Mouse (Mus musculus) neural tube, postnatal 0 days (tissue): ENCODE measurements around the gene Runx2. TPM values are rescaled to one million over a fixed set of nuclear protein-coding genes. Genes with fewer than 3 reads are reported as not detected.

Experiments used
- polyA plus RNA-seq: library from polyadenylated mRNA; unstranded; fragments of >200 nt; fragmentation: Nextera tagmentation; extraction: Ambion mirVana; gene quantifications from 2 replicates; pipeline ENCODE4 v1.2.1, GENCODE M21; 2015

Runx2 gene
- 0.98 and 1.5 TPM in 2 replicates for polyA plus RNA-seq

GRCm38 (mm10) chr17:44814508-44815175, at the start of gene Runx2:
Gene Runx2, minus strand, starts transcription at chr17:44814797.

GRCm38 (mm10) chr17:44776738-44777270, 37.8 kb downstream of the Runx2 start, which contains the start of gene Supt3:
Gene Supt3, plus strand, starts transcription at chr17:44777152.

Other genes with a start within 250 kb of the Runx2 start
- 25.9 and 27.1 TPM in 2 replicates for gene Supt3, start 37.6 kb downstream of the Runx2 start, polyA plus RNA-seq